8 mouse cellular contexts compared by ENCODE assay signal in genomic region chr7:49777585-49777984, GRCm38 (mm10). TPM values are rescaled to one million over a fixed set of nuclear protein-coding genes. Genes with fewer than 3 reads are reported as not detected.
DNase-seq lines count a peak whose midpoint lies in the region; ATAC-seq and TF ChIP-seq lines count a peak whose summit lies in the region.

No protein-coding gene starts in this region.

- no peaks in the 10 kb centered on the region for H3K4me1 ChIP-seq in forebrain, embryonic 11.5 days (replicated peaks; ENCODE audit: control insufficient read depth, insufficient read depth, low read length)
- peaks cover 20% of the 10 kb centered on the region for H3K4me1 ChIP-seq in forebrain, embryonic 10.5 days
- H3K4me1 ChIP-seq in ES-Bruce4 (ENCODE audit: control insufficient read depth, insufficient read depth, low read length) = peaks cover 3% of the 10 kb centered on the region
- H3K4me1 ChIP-seq in forebrain, embryonic 16.5 days (replicated peaks; ENCODE audit: control insufficient read depth, insufficient read depth, low read length) = peaks cover 14% of the 10 kb centered on the region
- peaks cover 7 to 10% of the 10 kb centered on the region in 2 experiments for H3K4me1 ChIP-seq in liver, embryonic 14.5 days (replicated peaks; ENCODE audit: control insufficient read depth in 2 of 2, insufficient read depth in 2 of 2, low read length in 1 of 2)

- no peak overlapping the region; the same call in 1 of the 2 replicates for H3K4me2 ChIP-seq in forebrain, embryonic 11.5 days (ENCODE audit: low read depth, low read length, severe bottlenecking)
- H3K4me2 ChIP-seq in forebrain, embryonic 16.5 days (ENCODE audit: low read length) = no peak overlapping the region
- H3K4me2 ChIP-seq in liver, embryonic 14.5 days (ENCODE audit: low read depth) = peak overlapping the region; percentile 31; the same call in 1 of the 2 replicates

- no peak overlapping the region for H3K4me3 ChIP-seq in forebrain, embryonic 11.5 days (ENCODE audit: low read depth, low read length)
- no peak overlapping the region for H3K4me3 ChIP-seq in forebrain, embryonic 10.5 days
- H3K4me3 ChIP-seq in ES-Bruce4 (ENCODE audit: low read depth, low read length) = no peak overlapping the region
- H3K4me3 ChIP-seq in forebrain, embryonic 16.5 days (replicated peaks; ENCODE audit: low read length) = no peak overlapping the region
- H3K4me3 ChIP-seq in liver, embryonic 14.5 days (ENCODE audit: insufficient read depth in 1 of 2, low read depth in 2 of 2, low read length in 2 of 2) = no peak overlapping the region

- TF ChIP-seq EP300 in ES-Bruce4 (IDR thresholded peaks at IDR 0.05; ENCODE audit: insufficient read depth, low read depth, low read length) = no peak
- no peak for TF ChIP-seq EP300 in liver, embryonic 14.5 days (IDR thresholded peaks at IDR 0.05; ENCODE audit: low read depth)

- ATAC-seq in forebrain, embryonic 11.5 days (replicated peaks; ENCODE audit: low FRiP score) = peak; percentile 55
- peak; percentile 24 for ATAC-seq in forebrain, embryonic 16.5 days
- peak; percentile 4; the same call in 1 of the 2 replicates for ATAC-seq in liver, embryonic 14.5 days (ENCODE audit: insufficient read depth)
- ATAC-seq in megakaryocyte progenitor cell, adult 5-6 weeks (replicated peaks; ENCODE audit: poor library complexity) = no peak

- no peaks in the 10 kb centered on the region; the same call in 1 of the 2 replicates for H3K36me3 ChIP-seq in forebrain, embryonic 11.5 days (ENCODE audit: control insufficient read depth, insufficient read depth, low read length)
- H3K36me3 ChIP-seq in forebrain, embryonic 10.5 days (replicated peaks) = peaks cover 24% of the 10 kb centered on the region
- peaks cover 23% of the 10 kb centered on the region for H3K36me3 ChIP-seq in ES-Bruce4 (ENCODE audit: control insufficient read depth, insufficient read depth, low read length, poor library complexity, severe bottlenecking)
- H3K36me3 ChIP-seq in forebrain, embryonic 16.5 days (ENCODE audit: control insufficient read depth, insufficient read depth) = peaks cover 8% of the 10 kb centered on the region
- peaks cover 12% of the 10 kb centered on the region for H3K36me3 ChIP-seq in liver, embryonic 14.5 days (replicated peaks; ENCODE audit: control insufficient read depth, insufficient read depth, low read depth)

- DNase-seq in forebrain, embryonic 11.5 days (ENCODE audit: low spot score) = no peak
- no peak for DNase-seq in forebrain, embryonic 10.5 days (ENCODE audit: extremely low spot score, low spot score)
- DNase-seq in liver, embryonic 14.5 days (ENCODE audit: low read depth in 3 of 3, low spot score in 3 of 3) = no peak
- DNase-seq in frontal cortex, postnatal 36 days (ENCODE audit: low spot score in 2 of 2) = no peak
- DNase-seq in frontal cortex, postnatal 25 days (ENCODE audit: low spot score in 2 of 2) = no peak

- no peak overlapping the region for H3K27ac ChIP-seq in forebrain, embryonic 11.5 days (ENCODE audit: low read depth, low read length)
- H3K27ac ChIP-seq in forebrain, embryonic 10.5 days = no peak overlapping the region
- peak overlapping the region; percentile 60 for H3K27ac ChIP-seq in ES-Bruce4 (ENCODE audit: insufficient read depth, low read length)
- no peak overlapping the region for H3K27ac ChIP-seq in forebrain, embryonic 16.5 days (ENCODE audit: low read length)
- no peak overlapping the region for H3K27ac ChIP-seq in liver, embryonic 14.5 days

- 57% methylated on average over 3 of the region's 3 CpGs for WGBS in forebrain, embryonic 11.5 days
- 53% methylated on average over 3 of the region's 3 CpGs for WGBS in forebrain, embryonic 10.5 days
- 53% methylated on average over 3 of the region's 3 CpGs for WGBS in forebrain, embryonic 16.5 days
- WGBS in liver, embryonic 14.5 days (ENCODE audit: insufficient replicate concordance) = 39% methylated on average over 3 of the region's 3 CpGs

- no peak for TF ChIP-seq POLR2A in ES-Bruce4 (IDR thresholded peaks at IDR 0.05; ENCODE audit: insufficient read depth, low read length)

- no peak overlapping the region for H3K9ac ChIP-seq in forebrain, embryonic 11.5 days (ENCODE audit: low read length)
- 0 out of 2 replicates have a peak overlapping the region, but pooled peaks have one; percentile 78 for H3K9ac ChIP-seq in ES-Bruce4 (ENCODE audit: low read depth, poor library complexity, severe bottlenecking)
- no peak overlapping the region for H3K9ac ChIP-seq in forebrain, embryonic 16.5 days (replicated peaks; ENCODE audit: low read depth, low read length)
- no peak overlapping the region for H3K9ac ChIP-seq in liver, embryonic 14.5 days (replicated peaks)

- H3K9me3 ChIP-seq in forebrain, embryonic 11.5 days (ENCODE audit: control insufficient read depth, low read length) = no peaks in the 10 kb centered on the region
- no peaks in the 10 kb centered on the region for H3K9me3 ChIP-seq in forebrain, embryonic 10.5 days
- no peaks in the 10 kb centered on the region for H3K9me3 ChIP-seq in ES-Bruce4 (replicated peaks; ENCODE audit: control insufficient read depth, insufficient read depth, low read length, poor library complexity, severe bottlenecking)
- no peaks in the 10 kb centered on the region for H3K9me3 ChIP-seq in forebrain, embryonic 16.5 days (ENCODE audit: control insufficient read depth, low read length)
- H3K9me3 ChIP-seq in liver, embryonic 14.5 days (ENCODE audit: control insufficient read depth, low read length) = no peaks in the 10 kb centered on the region

- no peak for TF ChIP-seq CTCF in ES-Bruce4 (IDR thresholded peaks at IDR 0.05; ENCODE audit: low read depth, low read length)
- TF ChIP-seq CTCF in liver, embryonic 14.5 days (IDR thresholded peaks at IDR 0.05; ENCODE audit: low read depth) = no peak

- no peaks in the 10 kb centered on the region; the same call in 1 of the 2 replicates for H3K27me3 ChIP-seq in forebrain, embryonic 11.5 days (ENCODE audit: control insufficient read depth, insufficient read depth, low read length)
- peaks cover 46% of the 10 kb centered on the region for H3K27me3 ChIP-seq in forebrain, embryonic 10.5 days (ENCODE audit: poor library complexity, severe bottlenecking)
- H3K27me3 ChIP-seq in ES-Bruce4 (ENCODE audit: control insufficient read depth, insufficient read depth, low read length, poor library complexity, severe bottlenecking) = no peaks in the 10 kb centered on the region
- H3K27me3 ChIP-seq in forebrain, embryonic 16.5 days (replicated peaks; ENCODE audit: control insufficient read depth, insufficient read depth, low read length) = no peaks in the 10 kb centered on the region
- H3K27me3 ChIP-seq in liver, embryonic 14.5 days (ENCODE audit: control insufficient read depth, insufficient read depth, low read length) = no peaks in the 10 kb centered on the region

RNA-seq across cellular contexts. Expression of gene Prmt3, which starts 0.6 kb away (rescaled TPM):
- 63.8 and 63.9 TPM in 2 replicates for polyA plus RNA-seq in forebrain, embryonic 11.5 days (2014; fragmentation: Nextera tagmentation; extraction: Ambion mirVana)
- 70.2 TPM in 2 replicates for polyA plus RNA-seq in forebrain, embryonic 10.5 days (2016; fragmentation: Nextera tagmentation; extraction: Ambion mirVana)
- polyA plus RNA-seq in ES-Bruce4 (2011; ENCODE audit: insufficient read depth, insufficient read length, low read depth, missing spikeins) = 83.3 and 84.2 TPM in 2 replicates
- polyA plus RNA-seq in forebrain, embryonic 16.5 days (2015; fragmentation: Nextera tagmentation; extraction: Ambion mirVana) = 54.5 and 56.0 TPM in 2 replicates
- polyA plus RNA-seq in liver, embryonic 14.5 days (2012; rRNA removed) = 9.2 and 12.2 TPM in 2 replicates
- 20.1 and 25.7 TPM in 2 replicates for polyA plus RNA-seq in liver, embryonic 14.5 days (2014; fragmentation: Nextera tagmentation; extraction: Ambion mirVana)
- total RNA-seq in megakaryocyte progenitor cell, adult 5-6 weeks (2015) = 55.0 and 73.0 TPM in 2 replicates
- total RNA-seq in megakaryocyte progenitor cell, adult 5-6 weeks (2017) = 51.5 and 53.0 TPM in 2 replicates

RNA-seq across cellular contexts. Expression of gene Htatip2, which starts 18.7 kb away (rescaled TPM):
- 2.5 and 3.0 TPM in 2 replicates for polyA plus RNA-seq in forebrain, embryonic 11.5 days (2014; fragmentation: Nextera tagmentation; extraction: Ambion mirVana)
- polyA plus RNA-seq in forebrain, embryonic 10.5 days (2016; fragmentation: Nextera tagmentation; extraction: Ambion mirVana) = 2.8 and 4.2 TPM in 2 replicates
- polyA plus RNA-seq in ES-Bruce4 (2011; ENCODE audit: insufficient read depth, insufficient read length, low read depth, missing spikeins) = 12.4 and 14.6 TPM in 2 replicates
- polyA plus RNA-seq in forebrain, embryonic 16.5 days (2015; fragmentation: Nextera tagmentation; extraction: Ambion mirVana) = 2.5 and 2.8 TPM in 2 replicates
- 10.8 and 17.3 TPM in 2 replicates for polyA plus RNA-seq in liver, embryonic 14.5 days (2012; rRNA removed)
- polyA plus RNA-seq in liver, embryonic 14.5 days (2014; fragmentation: Nextera tagmentation; extraction: Ambion mirVana) = 26.2 and 28.6 TPM in 2 replicates
- total RNA-seq in megakaryocyte progenitor cell, adult 5-6 weeks (2015) = 16.0 and 18.4 TPM in 2 replicates
- total RNA-seq in megakaryocyte progenitor cell, adult 5-6 weeks (2017) = 13.4 and 13.7 TPM in 2 replicates
